Mouse (Mus musculus) neural tube, embryonic 14.5 days (tissue): ENCODE data around the gene Atrx. TPM values are rescaled to one million over a fixed set of nuclear protein-coding genes. Genes with fewer than 3 reads are reported as not detected.

Experiments
- ATAC-seq: fragments of 200-750 bp; cut with Nextera tagmentation; 2 replicates; pipeline ENCODE4 v1.8.0; 2017; ENCODE audit warnings: low read depth, mild to moderate bottlenecking, moderate TSS enrichment, moderate library complexity
- H3K27ac ChIP-seq: fragments of 300-500 bp; sonication (generic); 2 replicates; pipeline ENCODE4 v1.5.1; 2014; ENCODE audit warnings: low read depth, mild to moderate bottlenecking, control low read depth, low read length, moderate library complexity, mixed read lengths
- H3K27me3 ChIP-seq: fragments of 300-500 bp; sonication (generic); 2 replicates; pipeline ENCODE4 v1.6.1; 2014; ENCODE audit warnings: low read length; ENCODE audit not compliant: control insufficient read depth, insufficient read depth
- H3K36me3 ChIP-seq: fragments of 300-500 bp; sonication (generic); 2 replicates; pipeline ENCODE4 v1.6.1; 2014; ENCODE audit warnings: low read length, mixed read lengths; ENCODE audit not compliant: control insufficient read depth, insufficient read depth
- H3K4me1 ChIP-seq: fragments of 300-500 bp; sonication (generic); 2 replicates; pipeline ENCODE4 v1.6.1; 2014; ENCODE audit warnings: low read length; ENCODE audit not compliant: control insufficient read depth, insufficient read depth
- H3K4me2 ChIP-seq: fragments of 300-500 bp; sonication (generic); 2 replicates; pipeline ENCODE4 v1.6.1; 2014; ENCODE audit warnings: mild to moderate bottlenecking, low read depth, low read length, control low read depth
- H3K4me3 ChIP-seq: fragments of 300-500 bp; sonication (generic); 2 replicates; pipeline ENCODE4 v1.5.1; 2014; ENCODE audit warnings: low read depth, low read length, control low read depth, mixed read lengths
- H3K9ac ChIP-seq: fragments of 300-500 bp; sonication (generic); replicated peaks from 2 replicates; pipeline ENCODE4 v1.6.1; 2014; ENCODE audit warnings: low read depth, mild to moderate bottlenecking, control low read depth, low read length, mixed read lengths
- H3K9me3 ChIP-seq: fragments of 300-500 bp; sonication (generic); 2 replicates; pipeline ENCODE4 v1.6.1; 2016; ENCODE audit warnings: low read length; ENCODE audit not compliant: control insufficient read depth
- WGBS: fragments of 180-500 bp; shearing (Covaris S2); extraction: QIAGEN DNeasy Blood & Tissue Kit; methylation state at CpG from one replicate; pipeline ENCODE4 v1.1.7; 2014; 5-methylcytosine and 5-hydroxymethylcytosine counted together
- polyA plus RNA-seq: library from polyadenylated mRNA; unstranded; fragments of >200 nt; fragmentation: Nextera tagmentation; extraction: Ambion mirVana; gene quantifications from 2 replicates; pipeline ENCODE4 v1.2.1, GENCODE M21; 2014

Atrx gene
- polyA plus RNA-seq, 1 experiment from 2014 or later: 266 TPM

- Histone ChIP-seq H3K36me3 (peaks cover 3% of the 10 kb centered on the region; the same call in 1 of the 2 replicates), H3K4me1 (no peaks in the 10 kb centered on the region), H3K9ac (no peak overlapping the region), H3K4me2 (no peak overlapping the region), H3K4me3 (no peak overlapping the region), H3K27me3 (no peaks in the 10 kb centered on the region), H3K27ac (no peak overlapping the region), H3K9me3 (no peaks in the 10 kb centered on the region)
- ATAC-seq: no peak
- 87% methylated on average over 5 of the region's 5 CpGs for WGBS
Observed at GRCm38 (mm10) chrX:105824462-105824861, 104.7 kb downstream of the Atrx start.

GRCm38 (mm10) chrX:105794806-105795403 is 134.3 kb downstream of the Atrx start:
- Histone ChIP-seq H3K4me1 (no peaks in the 10 kb centered on the region), H3K4me3 (no peak overlapping the region), H3K27me3 (no peaks in the 10 kb centered on the region), H3K36me3 (no peaks in the 10 kb centered on the region), H3K4me2 (no peak overlapping the region), H3K27ac (no peak overlapping the region), H3K9me3 (no peaks in the 10 kb centered on the region), H3K9ac (no peak overlapping the region)
- 51% methylated on average over 8 of the region's 8 CpGs for WGBS
- ATAC-seq: peak; percentile 55; the same call in 1 of the 2 replicates

DNA sequence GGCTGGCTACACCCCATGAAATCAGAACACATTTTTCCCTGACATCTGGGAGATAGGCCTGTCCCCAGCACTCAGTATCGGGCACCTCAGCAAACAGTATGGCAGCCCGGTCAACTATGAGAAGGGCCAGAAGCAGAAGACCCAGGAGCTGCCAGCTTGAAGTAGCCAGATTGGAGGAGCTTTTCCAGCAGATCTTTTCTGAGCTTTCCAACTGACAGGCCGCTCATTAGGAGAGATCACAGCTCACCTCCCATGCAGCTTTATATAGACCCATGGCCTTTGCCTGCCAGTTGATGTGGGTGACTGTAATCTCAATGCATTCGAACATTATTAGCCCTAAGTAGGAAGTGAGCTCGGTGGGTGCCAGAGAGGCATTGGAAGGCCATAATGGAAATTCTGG is 155.9 kb downstream of the Atrx start:
- no peak overlapping the region for H3K9ac ChIP-seq
- no peaks in the 10 kb centered on the region for H3K4me1 ChIP-seq
- no peaks in the 10 kb centered on the region for H3K27me3 ChIP-seq
- ATAC-seq: no peak
- H3K4me3 ChIP-seq: no peak overlapping the region
- H3K27ac ChIP-seq: no peak overlapping the region
- H3K9me3 ChIP-seq: no peaks in the 10 kb centered on the region
- 91% methylated on average over 5 of the region's 5 CpGs for WGBS
- H3K4me2 ChIP-seq: no peak overlapping the region
- no peaks in the 10 kb centered on the region for H3K36me3 ChIP-seq

DNA sequence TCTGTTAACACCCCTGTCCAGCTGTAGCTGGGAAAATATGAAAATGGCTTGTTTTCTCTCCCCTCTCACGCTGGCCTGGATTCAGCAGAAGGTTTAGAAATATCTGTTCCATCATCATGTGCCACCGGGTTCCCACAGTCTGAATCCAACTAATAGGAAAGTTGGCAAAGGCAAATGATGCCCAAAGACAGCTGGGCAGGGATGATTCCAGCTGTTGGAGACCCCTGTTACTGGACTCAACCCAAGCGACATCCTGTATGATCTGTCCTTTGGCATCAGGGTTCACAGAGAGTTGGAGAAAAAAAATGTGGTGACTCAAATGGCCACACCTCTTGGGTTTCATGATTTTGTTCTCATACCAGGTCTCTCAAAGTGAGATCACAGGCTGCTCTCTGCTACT is 161.3 kb downstream of the Atrx start:
- H3K4me1 ChIP-seq: no peaks in the 10 kb centered on the region
- H3K36me3 ChIP-seq: no peaks in the 10 kb centered on the region
- H3K4me2 ChIP-seq: no peak overlapping the region
- no peaks in the 10 kb centered on the region for H3K9me3 ChIP-seq
- peaks cover 16% of the 10 kb centered on the region for H3K27me3 ChIP-seq
- H3K4me3 ChIP-seq: no peak overlapping the region
- 83% methylated on average over 3 of the region's 3 CpGs for WGBS
- H3K27ac ChIP-seq: no peak overlapping the region
- ATAC-seq: no peak
- no peak overlapping the region for H3K9ac ChIP-seq

DNA sequence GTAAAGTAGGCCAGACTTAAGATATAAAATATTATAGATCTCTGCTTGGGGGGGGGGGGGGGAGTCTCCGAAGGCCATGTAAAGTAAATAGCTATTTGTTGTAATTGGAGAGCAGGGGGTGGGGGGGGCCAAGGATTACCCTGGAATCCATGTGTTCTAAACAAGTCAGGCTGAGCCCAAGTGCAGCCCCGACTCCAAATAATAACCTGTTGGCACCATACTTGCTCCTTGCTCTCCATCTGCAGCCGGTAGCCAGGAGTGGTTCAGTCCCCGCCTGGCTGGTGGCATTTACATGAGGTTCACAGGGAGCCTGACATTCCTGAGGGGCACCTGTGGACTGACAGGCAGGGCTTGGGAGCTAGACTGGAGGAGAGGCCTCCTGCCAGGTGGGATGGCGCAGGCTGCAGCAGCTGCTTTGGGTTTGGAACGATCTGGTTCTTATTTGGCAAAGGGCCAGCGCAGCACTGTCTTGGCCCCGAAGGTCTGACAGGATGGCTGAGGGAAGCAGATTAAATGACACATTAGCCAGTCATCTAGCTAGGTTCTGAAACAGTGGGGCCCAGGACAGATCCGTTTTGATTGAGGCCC is 161.9 kb downstream of the Atrx start:
- Histone ChIP-seq H3K4me1 (no peaks in the 10 kb centered on the region), H3K27ac (no peak overlapping the region), H3K27me3 (peaks cover 17% of the 10 kb centered on the region), H3K9ac (no peak overlapping the region), H3K4me2 (no peak overlapping the region), H3K9me3 (no peaks in the 10 kb centered on the region), H3K36me3 (no peaks in the 10 kb centered on the region), H3K4me3 (no peak overlapping the region)
- ATAC-seq: no peak
- WGBS: 41% methylated on average over 9 of the region's 9 CpGs

GRCm38 (mm10) chrX:105766013-105766412 is 163.2 kb downstream of the Atrx start:
- no peak overlapping the region for H3K4me3 ChIP-seq
- ATAC-seq: no peak
- H3K27me3 ChIP-seq: peaks cover 17% of the 10 kb centered on the region
- H3K9ac ChIP-seq: no peak overlapping the region
- H3K9me3 ChIP-seq: no peaks in the 10 kb centered on the region
- H3K36me3 ChIP-seq: no peaks in the 10 kb centered on the region
- 24% methylated on average over 6 of the region's 6 CpGs for WGBS
- no peak overlapping the region for H3K27ac ChIP-seq
- H3K4me1 ChIP-seq: no peaks in the 10 kb centered on the region
- H3K4me2 ChIP-seq: no peak overlapping the region

GRCm38 (mm10) chrX:105765005-105765706 is 164.0 kb downstream of the Atrx start:
- peak overlapping the region; percentile 31 for H3K4me3 ChIP-seq
- peak; percentile 34; the same call in 1 of the 2 replicates for ATAC-seq
- peak overlapping the region; percentile 52 for H3K4me2 ChIP-seq
- H3K27ac ChIP-seq: no peak overlapping the region
- no peaks in the 10 kb centered on the region for H3K4me1 ChIP-seq
- H3K9me3 ChIP-seq: no peaks in the 10 kb centered on the region
- H3K36me3 ChIP-seq: no peaks in the 10 kb centered on the region
- peaks cover 17% of the 10 kb centered on the region for H3K27me3 ChIP-seq
- 16% methylated on average over 34 of the region's 36 CpGs for WGBS
- no peak overlapping the region for H3K9ac ChIP-seq

DNA sequence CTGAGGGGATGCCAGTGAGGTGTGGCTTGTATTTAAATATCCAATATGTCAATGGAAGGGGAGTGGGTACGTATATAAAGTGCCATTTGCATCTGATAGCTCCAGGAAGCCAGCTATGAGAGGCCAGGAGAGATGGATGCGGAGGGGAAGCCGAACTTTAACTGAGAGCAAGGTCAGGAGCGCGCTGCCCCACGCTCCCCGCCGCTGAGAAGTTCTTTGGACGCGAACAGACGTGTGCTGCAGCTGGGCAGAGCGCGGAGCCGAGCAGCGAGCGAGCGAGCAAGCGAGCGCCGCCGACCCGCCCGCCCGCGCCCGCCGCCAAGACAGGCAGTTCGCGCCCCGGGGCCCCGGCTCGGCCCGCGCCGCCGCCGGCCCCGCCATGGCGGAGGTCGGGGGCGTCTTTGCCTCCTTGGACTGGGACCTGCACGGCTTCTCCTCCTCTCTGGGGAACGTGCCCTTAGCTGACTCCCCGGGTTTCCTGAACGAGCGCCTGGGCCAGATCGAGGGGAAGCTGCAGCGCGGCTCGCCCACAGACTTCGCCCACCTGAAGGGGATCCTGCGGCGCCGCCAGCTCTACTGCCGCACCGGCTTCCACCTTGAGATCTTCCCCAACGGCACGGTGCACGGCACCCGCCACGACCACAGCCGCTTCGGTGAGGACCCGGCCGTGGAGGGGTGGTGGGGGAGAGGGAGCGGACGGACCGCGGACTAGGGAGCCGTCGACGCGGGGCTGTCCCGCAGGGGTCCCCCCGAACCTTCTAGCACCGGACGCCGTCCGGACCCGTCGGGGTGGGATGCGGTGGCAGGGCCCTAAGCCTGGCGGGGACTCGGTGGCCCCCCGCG is 164.8 kb downstream of the Atrx start, which contains the start of gene Fgf16:
Gene Fgf16 (plus strand): TSS at position 118 of the 843 bp plus-strand sequence.
- H3K4me1 ChIP-seq: no peaks in the 10 kb centered on the region
- ATAC-seq: peak; percentile 35; the same call in 1 of the 2 replicates
- peak within 1 kb of the TSS; percentile 52 for H3K4me2 ChIP-seq
- H3K9me3 ChIP-seq: no peaks in the 10 kb centered on the region
- peak within 1 kb of the TSS; percentile 31 for H3K4me3 ChIP-seq
- H3K9ac ChIP-seq: no peak within 1 kb of the TSS
- H3K27ac ChIP-seq: no peak within 1 kb of the TSS
- H3K36me3 ChIP-seq: no peaks in the 10 kb centered on the region
- 15% methylated on average over 67 of the region's 86 CpGs for WGBS
- H3K27me3 ChIP-seq: peaks cover 17% of the 10 kb centered on the region
